Mouse (Mus musculus): Measurements from ENCODE around the gene Fhit. TPM values are rescaled to one million over a fixed set of nuclear protein-coding genes. Genes with fewer than 3 reads are reported as not detected.
"Not testable (repeated sequence)": the region's sequence is repeated elsewhere in the genome, so short reads cannot be mapped to it uniquely, and the experiment has no call there.

Gene Fhit
- polyA plus RNA-seq, 1 experiment from 2014 or later = 6.8 TPM

GRCm38 (mm10) chr14:10783929-10784328, 377.9 kb downstream of the Fhit start:
- no peaks in the 10 kb centered on the region for H3K4me1 ChIP-seq
- H3K4me3 ChIP-seq = no peak overlapping the region
- no peak overlapping the region for H3K27ac ChIP-seq
- H3K9ac ChIP-seq = no peak overlapping the region
- no peaks in the 10 kb centered on the region for H3K27me3 ChIP-seq
- 86% methylated on average over 3 of the region's 3 CpGs for WGBS
- no peaks in the 10 kb centered on the region for H3K9me3 ChIP-seq
- no peaks in the 10 kb centered on the region for H3K36me3 ChIP-seq
- ATAC-seq (ENCODE audit: insufficient number of reproducible peaks, insufficient read depth, low FRiP score, low TSS enrichment, low read depth) = no peak
- H3K4me2 ChIP-seq = no peak overlapping the region

DNA sequence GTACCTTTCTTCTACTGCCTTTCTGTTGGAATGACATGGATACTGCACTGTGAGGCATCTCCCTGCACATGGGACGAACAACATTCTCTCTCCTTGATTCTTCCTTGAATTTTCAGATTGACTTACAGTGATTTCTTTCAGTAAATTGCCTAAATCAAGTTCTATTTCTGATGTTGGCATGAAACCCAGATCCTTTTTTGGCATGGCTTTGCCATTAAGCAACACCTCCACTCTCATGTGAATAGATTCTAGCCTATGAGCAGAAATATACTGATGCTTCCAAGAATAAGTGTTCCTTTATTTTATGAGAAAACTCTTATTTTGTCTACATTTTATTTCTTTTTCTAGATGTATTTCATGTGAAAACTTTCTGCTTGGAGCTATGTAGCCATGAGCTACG, 383.1 kb downstream of the Fhit start:
- H3K4me2 ChIP-seq = no peak overlapping the region
- H3K36me3 ChIP-seq = no peaks in the 10 kb centered on the region
- no peak for ATAC-seq (ENCODE audit: insufficient number of reproducible peaks, insufficient read depth, low FRiP score, low TSS enrichment, low read depth)
- H3K4me3 ChIP-seq = no peak overlapping the region
- no peaks in the 10 kb centered on the region for H3K9me3 ChIP-seq
- no peak overlapping the region for H3K27ac ChIP-seq
- 93% methylated on average over 2 of the region's 2 CpGs for WGBS
- no peaks in the 10 kb centered on the region for H3K4me1 ChIP-seq
- no peak overlapping the region for H3K9ac ChIP-seq
- no peaks in the 10 kb centered on the region for H3K27me3 ChIP-seq

DNA sequence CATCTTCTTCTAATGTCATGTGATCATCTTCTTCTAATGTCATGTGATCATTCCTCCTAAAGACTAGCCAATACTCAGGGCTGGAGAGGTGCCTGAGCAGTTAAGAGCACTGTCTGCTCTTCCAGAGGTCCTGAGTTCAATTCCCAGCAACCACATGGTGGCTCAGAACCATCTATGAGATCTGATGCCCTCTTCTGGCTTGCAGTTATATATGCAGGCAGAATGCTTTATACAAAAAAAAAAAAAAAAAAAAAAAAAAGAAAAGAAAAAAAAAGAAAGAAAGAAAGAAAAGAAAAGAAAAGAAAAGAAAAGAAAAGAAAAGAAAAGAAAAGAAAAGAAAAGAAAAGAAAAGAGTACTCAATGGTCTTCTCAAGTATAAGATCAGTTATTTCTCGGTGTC, 407.0 kb downstream of the Fhit start:
- WGBS = 86% methylated on average over 1 of the region's 1 CpGs
- not testable (repeated sequence) for H3K36me3 ChIP-seq; H3K4me1 ChIP-seq; H3K9me3 ChIP-seq; H3K27me3 ChIP-seq; H3K4me3 ChIP-seq; H3K4me2 ChIP-seq; ATAC-seq (ENCODE audit: insufficient number of reproducible peaks, insufficient read depth, low FRiP score, low TSS enrichment, low read depth); H3K9ac ChIP-seq; H3K27ac ChIP-seq

DNA sequence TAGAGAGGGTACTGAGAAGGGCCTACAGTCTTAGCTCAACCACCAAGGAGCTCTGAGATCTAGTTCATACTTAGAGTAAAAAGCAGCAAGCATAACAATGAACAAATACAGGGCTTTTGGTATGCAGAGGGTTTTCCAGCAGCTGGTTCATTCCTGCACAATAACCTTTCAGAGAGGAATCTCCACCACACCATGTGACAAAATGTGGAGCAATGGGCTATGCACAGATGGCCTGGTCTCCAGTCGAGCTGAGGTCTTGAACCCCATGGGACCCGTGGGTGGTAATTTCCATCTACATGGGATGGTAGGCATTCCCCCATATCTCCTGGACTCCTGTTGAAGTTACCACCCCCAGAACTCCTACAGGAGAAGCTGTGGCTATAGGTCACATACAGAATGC, 423.8 kb downstream of the Fhit start:
- H3K27me3 ChIP-seq = no peaks in the 10 kb centered on the region
- H3K4me3 ChIP-seq = no peak overlapping the region
- no peaks in the 10 kb centered on the region for H3K4me1 ChIP-seq
- no peaks in the 10 kb centered on the region for H3K9me3 ChIP-seq
- no peak overlapping the region for H3K9ac ChIP-seq
- 76% methylated on average over 2 of the region's 2 CpGs for WGBS
- ATAC-seq (ENCODE audit: insufficient number of reproducible peaks, insufficient read depth, low FRiP score, low TSS enrichment, low read depth) = no peak
- no peak overlapping the region for H3K4me2 ChIP-seq
- no peak overlapping the region for H3K27ac ChIP-seq
- no peaks in the 10 kb centered on the region for H3K36me3 ChIP-seq

GRCm38 (mm10) chr14:10722525-10722924, 439.3 kb downstream of the Fhit start:
- no peak for ATAC-seq (ENCODE audit: insufficient number of reproducible peaks, insufficient read depth, low FRiP score, low TSS enrichment, low read depth)
- Histone ChIP-seq H3K27ac (no peak overlapping the region), H3K9ac (no peak overlapping the region), H3K9me3 (no peaks in the 10 kb centered on the region), H3K27me3 (no peaks in the 10 kb centered on the region), H3K4me1 (no peaks in the 10 kb centered on the region), H3K36me3 (no peaks in the 10 kb centered on the region), H3K4me3 (no peak overlapping the region), H3K4me2 (no peak overlapping the region)

GRCm38 (mm10) chr14:10712916-10713315, 448.9 kb downstream of the Fhit start:
- ATAC-seq (ENCODE audit: insufficient number of reproducible peaks, insufficient read depth, low FRiP score, low TSS enrichment, low read depth) = no peak
- Histone ChIP-seq H3K9me3 (no peaks in the 10 kb centered on the region), H3K36me3 (no peaks in the 10 kb centered on the region), H3K4me2 (no peak overlapping the region), H3K9ac (no peak overlapping the region), H3K27me3 (no peaks in the 10 kb centered on the region), H3K4me1 (peaks cover 3% of the 10 kb centered on the region; the same call in 1 of the 2 replicates), H3K27ac (no peak overlapping the region), H3K4me3 (no peak overlapping the region)
- WGBS = 62% methylated on average over 3 of the region's 3 CpGs

GRCm38 (mm10) chr14:10712522-10712881, 449.3 kb downstream of the Fhit start:
- WGBS = 59% methylated on average over 7 of the region's 7 CpGs
- ATAC-seq (ENCODE audit: insufficient number of reproducible peaks, insufficient read depth, low FRiP score, low TSS enrichment, low read depth) = no peak
- H3K27ac ChIP-seq = no peak overlapping the region
- no peaks in the 10 kb centered on the region for H3K27me3 ChIP-seq
- no peak overlapping the region for H3K9ac ChIP-seq
- no peak overlapping the region for H3K4me2 ChIP-seq
- H3K36me3 ChIP-seq = no peaks in the 10 kb centered on the region
- no peaks in the 10 kb centered on the region for H3K9me3 ChIP-seq
- H3K4me1 ChIP-seq = peaks cover 3% of the 10 kb centered on the region; the same call in 1 of the 2 replicates
- H3K4me3 ChIP-seq = no peak overlapping the region

DNA sequence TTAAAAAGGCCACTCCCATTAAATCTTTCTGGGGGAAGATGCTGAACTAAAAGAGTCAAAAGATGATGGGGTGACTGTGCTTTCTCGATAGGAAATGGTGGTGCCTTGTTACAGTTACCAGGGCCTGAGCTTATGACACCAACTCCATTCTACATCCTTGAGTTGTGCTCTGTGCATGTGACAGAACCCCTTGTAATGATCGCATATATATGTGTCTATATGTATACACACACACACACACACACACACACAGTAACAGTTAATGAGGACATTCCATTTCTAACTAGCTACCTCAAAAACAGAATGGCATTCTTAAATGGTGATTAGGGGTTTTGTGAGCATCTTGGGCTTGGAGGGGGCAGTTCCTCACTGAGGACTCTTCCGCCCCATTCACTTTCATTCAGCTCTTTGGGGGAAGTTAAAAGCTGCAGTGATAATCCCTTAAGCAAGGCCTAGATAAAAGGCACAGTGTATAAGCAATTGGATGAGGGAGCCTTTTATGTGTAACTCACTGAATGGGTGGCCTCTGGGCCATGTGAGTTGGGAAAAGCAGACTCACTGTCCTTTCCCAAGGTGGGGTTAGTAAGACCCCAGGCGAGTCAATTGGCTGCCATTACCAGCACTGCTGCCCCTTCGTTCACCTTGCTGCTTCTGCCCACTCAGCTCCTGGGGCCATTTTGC, 449.9 kb downstream of the Fhit start:
- Histone ChIP-seq H3K9me3 (no peaks in the 10 kb centered on the region), H3K27ac (no peak overlapping the region), H3K4me3 (no peak overlapping the region), H3K4me1 (peaks cover 3% of the 10 kb centered on the region; the same call in 1 of the 2 replicates), H3K27me3 (no peaks in the 10 kb centered on the region), H3K36me3 (no peaks in the 10 kb centered on the region), H3K4me2 (no peak overlapping the region), H3K9ac (no peak overlapping the region)
- ATAC-seq (ENCODE audit: insufficient number of reproducible peaks, insufficient read depth, low FRiP score, low TSS enrichment, low read depth) = no peak
- WGBS = 85% methylated on average over 5 of the region's 5 CpGs

- WGBS = 66% methylated on average over 12 of the region's 12 CpGs
Observed at GRCm38 (mm10) chr14:10710796-10711311, 451.0 kb downstream of the Fhit start.

DNA sequence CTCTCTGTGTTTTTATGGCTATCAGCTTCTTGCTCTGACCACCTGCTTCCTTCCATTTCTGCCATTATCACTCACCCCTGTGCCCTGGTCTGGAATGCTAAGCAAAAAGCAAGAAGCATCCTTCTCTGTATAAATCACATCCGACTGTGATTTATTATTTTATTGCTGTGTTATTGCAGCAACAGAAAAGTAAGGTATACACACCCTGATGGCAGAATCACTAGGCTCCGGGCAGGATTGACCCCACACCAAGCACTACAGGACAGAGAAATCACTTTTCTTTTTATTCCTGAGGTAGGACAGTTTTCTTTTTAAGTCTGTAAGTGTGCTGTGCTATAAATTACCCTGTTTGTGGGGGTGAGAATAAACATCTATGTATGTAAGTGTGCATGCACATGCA, 460.1 kb downstream of the Fhit start:
- ATAC-seq (ENCODE audit: insufficient number of reproducible peaks, insufficient read depth, low FRiP score, low TSS enrichment, low read depth) = no peak
- H3K27me3 ChIP-seq = no peaks in the 10 kb centered on the region
- H3K9me3 ChIP-seq = no peaks in the 10 kb centered on the region
- H3K4me2 ChIP-seq = no peak overlapping the region
- WGBS = 86% methylated on average over 2 of the region's 2 CpGs
- H3K4me3 ChIP-seq = no peak overlapping the region
- no peak overlapping the region for H3K27ac ChIP-seq
- H3K36me3 ChIP-seq = no peaks in the 10 kb centered on the region
- no peaks in the 10 kb centered on the region for H3K4me1 ChIP-seq
- H3K9ac ChIP-seq = no peak overlapping the region

More at GRCm38 (mm10) chr14:10710796-10711311, 451.0 kb downstream of the Fhit start:
- H3K4me2 ChIP-seq = no peak overlapping the region
- no peaks in the 10 kb centered on the region for H3K9me3 ChIP-seq
- H3K27ac ChIP-seq = no peak overlapping the region
- no peaks in the 10 kb centered on the region for H3K27me3 ChIP-seq
- no peak for ATAC-seq (ENCODE audit: insufficient number of reproducible peaks, insufficient read depth, low FRiP score, low TSS enrichment, low read depth)
- H3K4me3 ChIP-seq = no peak overlapping the region
- peaks cover 3% of the 10 kb centered on the region; the same call in 1 of the 2 replicates for H3K4me1 ChIP-seq
- H3K36me3 ChIP-seq = no peaks in the 10 kb centered on the region
- no peak overlapping the region for H3K9ac ChIP-seq

GRCm38 (mm10) chr14:10680041-10680440, 481.8 kb downstream of the Fhit start:
- no peak overlapping the region for H3K4me2 ChIP-seq
- H3K36me3 ChIP-seq = no peaks in the 10 kb centered on the region
- no peak overlapping the region for H3K4me3 ChIP-seq
- H3K9ac ChIP-seq = no peak overlapping the region
- H3K27me3 ChIP-seq = no peaks in the 10 kb centered on the region
- no peaks in the 10 kb centered on the region for H3K4me1 ChIP-seq
- no peak overlapping the region for H3K27ac ChIP-seq
- ATAC-seq (ENCODE audit: insufficient number of reproducible peaks, insufficient read depth, low FRiP score, low TSS enrichment, low read depth) = no peak
- no peaks in the 10 kb centered on the region for H3K9me3 ChIP-seq
- 52% methylated on average over 4 of the region's 4 CpGs for whole genome bisulfite sequencing

GRCm38 (mm10) chr14:10679638-10680037, 482.2 kb downstream of the Fhit start:
- H3K27ac ChIP-seq = no peak overlapping the region
- H3K9ac ChIP-seq = no peak overlapping the region
- no peak overlapping the region for H3K4me2 ChIP-seq
- H3K4me3 ChIP-seq = no peak overlapping the region
- no peaks in the 10 kb centered on the region for H3K36me3 ChIP-seq
- H3K4me1 ChIP-seq = no peaks in the 10 kb centered on the region
- no peak for ATAC-seq (ENCODE audit: insufficient number of reproducible peaks, insufficient read depth, low FRiP score, low TSS enrichment, low read depth)
- no peaks in the 10 kb centered on the region for H3K9me3 ChIP-seq
- no peaks in the 10 kb centered on the region for H3K27me3 ChIP-seq

Measured in embryonic facial prominence, embryonic 13.5 days (tissue).